Mouse (Mus musculus) ES-E14 (cell line): Measurements from ENCODE around the gene Ola1.

ENCODE experiments used
- CHD2 ChIP-seq: IDR thresholded peaks from 2 replicates; pipeline ENCODE4 v1.6.1; 2014; ENCODE audit warnings: mild to moderate bottlenecking, low read depth, low read length, inconsistent platforms
- HCFC1 ChIP-seq: IDR thresholded peaks from 2 replicates; pipeline ENCODE4 v1.6.1; 2012; ENCODE audit warnings: low read length, inconsistent platforms, borderline replicate concordance; ENCODE audit not compliant: insufficient read depth
- MAFK ChIP-seq: IDR thresholded peaks from 2 replicates; pipeline ENCODE4 v1.6.1; 2014; ENCODE audit warnings: mild to moderate bottlenecking, low read depth, low read length, inconsistent platforms; ENCODE audit not compliant: insufficient read depth
- ZNF384 ChIP-seq: IDR thresholded peaks from 2 replicates; pipeline ENCODE4 v1.6.1; 2012; ENCODE audit warnings: low read depth, low read length, inconsistent platforms

- TF ChIP-seq HCFC1 (no peak), CHD2 (no peak), MAFK (no peak), ZNF384 (no peak)
Observed at GRCm38 (mm10) chr2:73167126-73167525, 51.6 kb downstream of the Ola1 start.
